Mouse (Mus musculus): ENCODE measurements around the gene Ccser1.

Ccser1 gene

DNA sequence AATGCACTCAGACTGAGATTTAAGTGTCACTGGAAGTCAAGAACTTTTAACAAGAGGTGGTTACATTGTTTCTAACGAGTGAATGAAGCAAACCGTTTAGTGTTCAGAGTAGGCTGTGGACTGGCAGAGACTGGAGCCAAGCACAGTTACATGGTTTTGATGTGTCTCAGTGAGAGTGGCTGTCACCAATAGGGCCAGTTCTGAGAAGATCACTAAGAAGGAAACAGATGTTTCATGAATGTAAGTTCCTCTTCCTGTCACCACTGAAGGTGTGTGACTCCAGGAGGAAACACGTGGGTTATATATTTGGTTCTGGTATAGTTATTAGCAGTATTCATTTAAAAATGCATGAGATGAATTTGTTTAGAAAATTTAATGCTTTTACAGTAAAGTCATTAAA lies 112.8 kb downstream of the Ccser1 start:
- no peak for ATAC-seq (ENCODE audit: insufficient number of reproducible peaks, low FRiP score, low TSS enrichment)

DNA sequence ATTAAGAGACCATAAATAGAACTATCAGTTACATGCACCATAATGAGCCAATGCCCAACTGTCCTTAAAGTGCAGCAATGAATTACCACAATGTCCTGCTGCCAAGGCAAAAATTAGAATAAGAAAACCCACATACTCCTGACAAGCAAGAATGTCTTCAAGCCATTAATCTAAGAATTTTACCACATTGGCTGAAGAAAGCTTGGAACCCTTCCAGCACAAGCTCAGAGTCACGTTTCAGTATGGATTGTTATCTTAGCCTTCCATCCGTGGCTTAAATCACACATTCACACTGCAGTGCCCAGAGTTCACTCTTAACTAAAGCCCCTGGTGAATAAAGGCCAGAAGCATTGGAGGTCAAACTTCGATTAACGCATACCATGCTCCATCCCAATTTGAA lies 115.4 kb downstream of the Ccser1 start:
- no peak for ATAC-seq (ENCODE audit: insufficient number of reproducible peaks, low FRiP score, low TSS enrichment)

DNA sequence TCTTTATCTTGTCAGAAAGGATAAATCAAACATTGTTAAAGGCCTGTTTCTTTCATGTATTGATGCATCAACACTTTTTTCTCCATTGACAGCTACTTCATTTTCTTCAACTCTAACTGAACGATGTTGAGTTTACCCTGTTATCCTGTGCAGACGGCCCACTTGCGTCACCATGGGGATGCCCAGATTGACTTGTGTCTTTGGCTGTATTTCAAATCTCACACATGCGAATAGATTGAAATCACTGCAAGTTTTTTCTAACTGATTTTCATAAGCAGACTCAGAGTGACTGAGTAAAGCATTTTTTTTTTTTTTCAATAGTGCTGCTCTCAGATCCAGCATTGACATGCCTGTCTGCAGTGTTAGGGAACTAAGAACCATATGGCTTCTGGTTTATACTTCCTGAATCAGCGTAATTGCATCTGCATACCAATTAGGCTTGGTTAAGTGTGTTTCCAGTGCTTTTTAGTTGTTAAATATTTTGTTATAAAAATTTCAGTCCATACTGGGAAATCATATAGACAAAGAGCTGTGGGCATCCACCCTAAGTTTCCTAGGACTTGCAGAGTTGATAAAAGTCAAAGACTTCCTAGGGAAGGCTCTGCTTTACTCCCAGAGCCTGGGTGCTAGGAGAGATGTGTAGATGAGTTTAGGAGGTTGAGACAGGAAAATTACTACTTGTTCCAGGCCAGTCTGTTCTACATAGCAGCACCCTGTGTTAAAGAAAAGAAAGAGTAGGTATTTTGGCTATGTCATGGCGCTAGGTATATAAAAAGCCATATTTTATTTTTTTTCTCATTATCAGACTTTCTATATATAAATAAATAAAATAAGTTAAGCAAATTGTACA lies 116.3 kb downstream of the Ccser1 start:
- ATAC-seq (ENCODE audit: insufficient number of reproducible peaks, low FRiP score, low TSS enrichment) = 0 out of 2 replicates have a peak, but pooled peaks have one; percentile 27

DNA sequence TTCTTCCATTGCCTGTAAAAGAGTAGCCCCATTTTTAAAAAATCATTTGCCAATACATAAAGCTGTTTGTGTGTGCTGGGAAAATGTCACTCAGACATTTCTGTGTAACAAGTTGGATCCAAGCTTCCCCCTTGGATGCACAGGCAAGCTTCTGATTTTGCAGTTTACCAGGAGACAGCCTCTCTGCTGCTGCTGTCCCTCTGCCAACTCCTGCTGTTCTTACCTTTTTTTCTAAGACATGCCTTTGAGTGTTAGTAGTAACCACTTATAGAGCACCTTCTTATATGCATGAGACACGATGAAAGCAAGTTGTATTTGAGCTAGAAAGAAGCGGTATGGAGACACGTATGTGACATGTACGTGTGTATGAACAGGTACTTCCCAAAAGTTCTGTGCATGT lies 120.3 kb downstream of the Ccser1 start:
- ATAC-seq (ENCODE audit: insufficient number of reproducible peaks, low FRiP score, low TSS enrichment) = no peak

DNA sequence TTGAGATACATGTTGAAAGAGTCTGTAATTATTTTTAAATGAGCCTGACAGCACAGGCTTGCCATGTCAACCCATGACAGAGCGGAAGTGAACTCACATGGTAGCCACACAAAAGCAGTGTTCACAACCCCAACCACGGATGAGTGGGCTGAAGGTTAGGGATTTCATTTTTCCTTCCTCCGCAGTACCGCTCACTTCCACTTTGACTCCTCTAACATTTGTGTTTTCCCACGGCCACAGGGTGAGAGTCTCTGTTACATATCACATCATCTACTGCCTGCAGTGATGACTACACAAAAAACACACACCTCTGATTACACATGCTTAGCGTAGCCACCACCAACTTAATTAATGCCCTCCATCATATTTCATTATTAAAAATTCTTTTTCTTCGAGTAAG lies 120.9 kb downstream of the Ccser1 start:
- no peak for ATAC-seq (ENCODE audit: insufficient number of reproducible peaks, low FRiP score, low TSS enrichment)

DNA sequence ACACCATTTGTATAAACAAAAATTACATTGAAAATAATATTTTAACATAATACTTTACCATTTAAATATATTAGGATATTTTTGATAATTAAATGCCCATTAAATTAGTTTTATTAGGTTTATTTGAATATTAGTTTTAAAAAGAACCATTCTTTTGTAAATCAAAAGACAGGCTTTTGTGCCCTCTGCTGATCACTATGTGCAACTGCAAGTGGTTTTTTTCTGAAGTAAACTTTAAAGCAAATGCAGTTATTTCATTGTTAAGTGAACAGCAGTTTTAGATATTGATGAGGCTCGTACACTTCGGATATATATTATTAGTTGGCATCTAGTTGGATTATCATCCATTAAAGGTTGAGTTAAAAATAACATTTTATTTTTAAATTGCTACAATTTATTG lies 121.5 kb downstream of the Ccser1 start:
- no peak for ATAC-seq (ENCODE audit: insufficient number of reproducible peaks, low FRiP score, low TSS enrichment)

DNA sequence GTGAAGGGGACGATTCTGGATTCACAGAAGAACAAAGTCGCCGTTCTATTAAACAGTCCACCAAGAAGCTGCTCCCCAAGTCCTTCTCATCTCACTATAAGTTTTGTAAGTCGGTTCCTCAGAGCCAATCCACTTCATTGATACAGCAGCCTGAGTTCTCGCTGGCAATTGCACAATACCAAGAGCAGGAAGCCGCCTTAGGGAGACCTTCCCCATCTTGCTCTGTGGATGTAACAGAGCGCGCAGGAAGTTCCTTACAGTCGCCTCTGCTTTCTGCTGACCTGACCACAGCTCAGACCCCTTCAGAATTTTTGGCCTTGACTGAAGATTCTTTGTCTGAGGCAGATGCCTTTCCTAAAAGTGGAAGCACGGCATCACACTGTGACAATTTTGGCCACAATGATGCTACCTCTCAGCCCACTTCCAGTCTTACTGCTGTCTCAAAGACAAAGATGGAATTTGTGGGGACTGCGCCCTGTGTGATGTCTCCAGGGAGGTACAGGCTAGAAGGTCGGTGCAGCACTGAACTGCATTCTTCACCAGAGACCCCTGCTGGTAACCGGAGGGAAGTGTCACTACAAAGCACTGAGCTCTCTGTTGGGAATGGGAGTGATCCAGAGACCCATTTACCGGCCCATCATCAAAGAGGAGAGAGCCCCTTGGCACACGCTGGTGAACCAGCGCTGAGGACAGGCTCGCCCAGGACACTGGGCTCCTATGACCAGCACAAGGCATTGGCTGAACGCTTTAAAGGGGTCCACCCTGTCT lies 131.4 kb downstream of the Ccser1 start:
- ATAC-seq (ENCODE audit: insufficient number of reproducible peaks, low FRiP score, low TSS enrichment) = no peak

DNA sequence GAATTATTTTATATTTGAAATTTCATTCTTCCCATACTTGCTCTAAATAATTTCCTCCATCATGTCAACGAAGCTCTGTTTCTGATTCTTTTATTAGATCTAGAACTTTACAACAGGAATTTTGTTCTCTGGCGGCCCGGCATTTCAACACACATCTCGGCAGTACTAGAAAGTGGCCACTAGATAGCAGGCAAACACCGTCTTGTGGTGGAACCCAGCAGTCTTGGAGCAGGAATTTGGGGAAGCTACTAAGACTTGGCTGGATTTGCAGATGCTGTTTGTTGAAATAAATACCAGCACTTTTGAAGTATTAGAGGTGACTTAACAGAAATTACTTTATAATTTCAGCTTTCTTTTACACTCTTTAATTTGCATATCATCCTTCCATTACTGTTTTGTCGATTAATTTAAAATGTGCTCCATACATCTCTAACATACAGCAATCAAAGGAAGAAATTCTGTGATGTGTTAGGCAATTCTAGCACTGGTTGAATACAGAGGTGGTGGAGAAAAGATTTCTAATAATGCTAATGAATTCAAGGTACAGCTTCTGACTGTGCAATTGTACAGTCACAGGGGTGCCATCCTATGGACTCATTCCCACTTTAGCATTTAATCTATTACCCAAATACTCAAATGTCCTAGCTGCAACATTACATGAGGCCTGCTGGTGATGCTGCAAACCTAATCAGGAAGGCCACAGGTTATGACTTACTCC lies 135.9 kb downstream of the Ccser1 start:
- peak; percentile 85 for ATAC-seq (ENCODE audit: insufficient number of reproducible peaks, low FRiP score, low TSS enrichment)

DNA sequence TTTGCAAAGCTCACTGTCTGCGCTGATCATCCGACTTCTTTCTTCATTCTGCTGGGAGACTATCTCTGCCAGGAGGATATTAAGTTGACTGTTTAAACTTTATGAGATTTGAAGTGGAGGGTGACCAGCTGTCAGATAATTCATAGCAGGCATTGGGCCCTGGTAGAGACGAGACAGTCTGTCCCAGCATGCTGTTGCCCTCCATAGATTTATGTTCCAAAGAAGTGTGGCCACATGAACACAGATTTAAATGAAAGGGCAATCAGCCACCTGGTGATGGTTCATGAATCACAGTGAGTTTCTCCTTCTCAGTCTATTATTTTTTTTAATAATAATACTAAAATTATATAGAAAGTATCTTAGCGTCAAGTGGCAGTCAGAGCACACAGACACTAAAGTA lies 140.7 kb downstream of the Ccser1 start:
- no peak for ATAC-seq (ENCODE audit: insufficient number of reproducible peaks, low FRiP score, low TSS enrichment)

DNA sequence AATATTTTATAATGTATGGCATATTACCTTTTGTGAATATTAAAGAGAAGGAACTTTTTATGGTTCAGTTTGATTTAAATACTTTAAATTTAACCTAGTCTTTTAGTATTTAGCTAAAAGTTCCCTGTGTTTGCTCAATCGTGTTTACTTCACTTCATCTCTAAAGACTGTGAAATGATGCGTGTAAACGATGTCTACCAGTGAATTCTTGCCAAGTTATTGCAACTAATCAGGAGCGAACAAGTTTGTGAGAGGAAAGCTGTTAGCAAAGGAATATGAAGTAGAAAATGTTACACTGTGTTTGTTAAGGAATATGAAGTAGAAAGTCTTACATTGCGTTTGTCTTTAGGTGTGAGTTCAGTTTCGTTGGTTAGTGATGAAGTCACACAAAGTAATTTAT lies 142.2 kb downstream of the Ccser1 start:
- ATAC-seq (ENCODE audit: insufficient number of reproducible peaks, low FRiP score, low TSS enrichment) = no peak

DNA sequence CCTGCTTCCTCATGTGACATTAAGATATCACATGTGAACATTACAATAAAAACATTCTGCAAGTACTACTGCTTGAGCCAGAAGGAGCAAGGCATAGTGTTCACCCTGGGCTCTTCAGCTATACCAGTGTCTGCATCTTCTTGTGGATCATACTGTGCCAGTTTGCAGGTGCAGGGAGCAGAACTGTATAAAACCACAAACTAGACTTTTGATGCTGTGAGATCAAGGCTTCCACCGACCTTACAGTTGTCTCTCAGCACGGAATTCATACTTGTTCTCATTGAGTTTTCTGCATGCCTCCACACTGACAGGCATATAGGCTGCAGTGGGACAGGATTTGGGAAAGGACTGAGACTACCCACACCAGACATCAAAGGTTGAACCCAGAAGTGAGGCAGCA lies 146.0 kb downstream of the Ccser1 start:
- no peak for ATAC-seq (ENCODE audit: insufficient number of reproducible peaks, low FRiP score, low TSS enrichment)

DNA sequence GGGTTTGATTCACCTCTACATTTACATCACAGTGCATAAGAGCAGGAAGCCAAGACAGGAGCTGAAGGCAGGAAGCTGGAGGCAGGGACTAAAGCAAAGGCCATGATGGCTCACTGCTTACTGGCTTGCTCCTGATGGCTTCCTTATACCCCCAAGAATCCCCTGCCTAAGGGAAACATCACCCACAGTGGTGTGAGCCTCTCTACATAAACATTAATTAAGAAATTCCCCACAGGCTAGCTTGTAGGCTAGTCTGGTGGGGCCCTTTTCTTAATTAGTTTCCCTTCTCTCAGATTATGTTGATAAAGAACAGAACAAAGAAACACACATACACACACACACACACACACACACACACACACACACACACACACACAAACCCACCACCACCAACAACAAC lies 148.9 kb downstream of the Ccser1 start:
- no peak for ATAC-seq (ENCODE audit: insufficient number of reproducible peaks, low FRiP score, low TSS enrichment)

DNA sequence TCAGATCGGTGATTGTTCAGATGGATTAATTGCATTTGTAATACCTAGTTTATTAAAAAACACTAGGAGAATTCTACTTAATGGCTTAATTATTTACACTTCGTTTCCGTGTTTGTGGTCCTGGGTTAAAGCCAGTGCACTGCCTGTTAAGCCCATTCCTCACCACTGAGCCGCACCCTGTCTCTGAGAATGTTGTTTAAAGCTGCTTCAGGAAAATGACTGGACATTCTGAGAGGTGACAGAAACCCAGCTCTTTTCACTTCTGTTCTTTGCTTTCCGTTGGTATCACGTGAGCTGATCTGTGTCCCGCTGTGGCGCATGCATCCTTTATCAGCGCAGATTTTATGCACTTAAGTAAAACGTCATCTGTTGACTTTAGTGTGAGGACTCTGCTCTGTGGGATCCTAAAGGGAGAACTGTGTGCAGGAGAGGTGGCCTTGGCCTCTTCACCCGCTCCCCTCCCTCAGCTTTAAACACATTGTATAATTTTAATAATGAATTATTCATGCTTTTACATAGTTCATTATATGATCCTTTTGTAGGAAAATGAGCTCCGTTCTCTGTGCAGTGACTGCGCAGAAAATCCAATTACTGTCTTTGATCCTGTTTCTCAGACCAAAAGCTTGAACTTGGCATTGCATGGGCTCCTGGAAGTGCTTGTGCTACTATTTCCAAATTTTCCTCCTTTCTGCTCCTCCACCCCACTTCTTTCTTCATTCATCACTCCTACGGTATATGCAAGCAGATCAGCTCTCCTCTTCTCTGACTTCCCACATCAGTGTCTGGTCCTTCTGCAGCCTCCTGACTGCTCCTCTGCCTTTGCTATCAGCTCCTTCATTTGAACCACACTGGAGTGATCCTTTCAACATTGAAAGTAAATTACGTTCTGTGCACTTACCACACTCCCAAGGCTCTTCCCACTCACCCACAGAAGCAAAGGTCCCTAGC lies 149.7 kb downstream of the Ccser1 start:
- no peak for ATAC-seq (ENCODE audit: insufficient number of reproducible peaks, low FRiP score, low TSS enrichment)

DNA sequence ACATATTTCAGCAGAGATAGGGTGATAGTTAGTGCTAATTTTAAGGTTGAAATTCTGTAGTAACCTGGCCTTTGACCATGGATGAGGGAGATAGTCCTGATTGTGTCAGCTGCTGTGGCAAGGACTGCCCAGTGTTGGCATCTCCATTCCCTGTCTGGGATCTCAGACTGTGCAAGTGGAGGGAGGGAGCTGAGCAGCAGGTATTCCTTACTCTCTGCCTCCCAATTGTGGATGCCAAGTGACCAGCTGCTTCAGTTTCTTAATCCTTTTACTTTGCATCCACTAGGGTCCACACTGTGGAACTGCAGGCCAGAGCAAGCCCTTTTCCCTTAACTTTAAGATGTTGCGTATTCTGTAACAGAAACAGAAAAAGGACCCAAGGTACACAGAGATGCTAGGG lies 154.3 kb downstream of the Ccser1 start:
- no peak for ATAC-seq (ENCODE audit: insufficient number of reproducible peaks, low FRiP score, low TSS enrichment)

DNA sequence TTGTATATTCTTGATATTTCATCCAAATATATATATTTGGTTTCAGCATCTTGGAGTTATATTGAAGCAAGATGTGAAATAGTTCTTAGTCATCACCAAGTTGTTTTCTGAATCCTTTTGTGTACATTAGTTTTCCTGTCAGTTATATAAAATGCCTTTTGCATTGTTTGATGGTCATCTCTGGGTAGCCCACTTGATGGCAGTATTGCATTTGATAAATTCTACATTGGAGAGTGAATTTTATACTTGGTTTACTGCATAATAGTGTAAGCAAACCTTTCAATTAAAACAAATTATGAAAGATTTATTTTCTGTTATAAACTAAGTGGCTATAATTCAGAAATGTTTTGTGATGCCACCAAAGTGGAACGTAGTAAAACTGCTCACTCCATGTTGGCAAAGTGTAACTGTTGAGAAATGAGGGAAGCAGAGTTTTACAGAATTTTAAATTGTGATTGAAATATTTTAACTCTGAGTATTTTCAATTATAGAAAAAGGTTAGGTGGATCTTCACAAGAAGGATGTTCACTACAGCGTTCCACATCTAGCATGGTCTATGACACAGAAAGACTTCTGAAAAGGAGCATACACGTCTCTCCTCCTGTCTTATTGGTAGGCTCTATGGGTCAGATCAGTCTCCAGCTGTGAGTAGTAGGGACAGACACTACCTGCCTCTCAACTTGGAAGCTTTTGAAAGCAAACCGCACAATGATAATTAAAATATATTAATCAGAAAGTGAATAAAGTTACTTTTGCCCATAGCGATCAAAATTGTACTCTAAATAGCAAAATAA lies 167.1 kb downstream of the Ccser1 start:
- no peak for ATAC-seq (ENCODE audit: insufficient number of reproducible peaks, low FRiP score, low TSS enrichment)

DNA sequence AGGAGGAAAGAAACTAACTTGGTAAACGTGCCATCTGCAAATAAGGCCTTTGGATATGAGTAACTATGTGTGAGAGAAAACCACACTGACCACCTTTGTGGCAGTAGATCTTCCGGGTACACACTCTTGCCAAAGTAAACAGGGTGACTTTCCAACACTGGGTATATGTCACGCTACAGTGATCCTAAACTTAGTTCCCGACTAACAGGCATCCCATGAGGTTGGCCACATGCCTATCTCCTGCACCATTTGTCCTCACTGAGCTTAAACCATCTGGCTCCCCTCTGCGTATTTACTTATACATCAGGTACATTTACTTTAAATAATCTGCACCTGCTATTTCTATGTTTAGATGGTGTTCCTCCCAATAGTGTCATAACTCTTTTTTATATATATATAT lies 183.6 kb downstream of the Ccser1 start:
- peak; percentile 74 for ATAC-seq (ENCODE audit: insufficient number of reproducible peaks, low FRiP score, low TSS enrichment)

DNA sequence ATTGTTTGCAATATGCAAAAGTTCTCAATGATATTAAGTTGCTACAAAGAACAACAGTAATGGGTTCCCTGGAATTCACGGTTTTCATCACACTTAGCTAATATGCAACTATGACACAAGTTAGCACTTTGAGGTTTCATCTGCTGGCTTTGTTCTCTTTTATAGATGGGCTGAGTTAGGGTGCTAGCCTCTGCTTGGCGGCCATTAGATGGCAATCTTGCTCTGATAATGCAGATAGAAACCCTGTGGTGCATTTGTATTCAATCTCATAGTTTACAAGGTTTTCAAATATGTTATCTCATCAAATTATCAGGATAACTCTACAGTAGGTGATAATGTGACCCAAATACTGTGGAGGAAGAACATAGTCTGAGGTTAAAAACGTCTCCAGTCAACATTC lies 202.4 kb downstream of the Ccser1 start:
- peak; percentile 79 for ATAC-seq (ENCODE audit: insufficient number of reproducible peaks, low FRiP score, low TSS enrichment)

DNA sequence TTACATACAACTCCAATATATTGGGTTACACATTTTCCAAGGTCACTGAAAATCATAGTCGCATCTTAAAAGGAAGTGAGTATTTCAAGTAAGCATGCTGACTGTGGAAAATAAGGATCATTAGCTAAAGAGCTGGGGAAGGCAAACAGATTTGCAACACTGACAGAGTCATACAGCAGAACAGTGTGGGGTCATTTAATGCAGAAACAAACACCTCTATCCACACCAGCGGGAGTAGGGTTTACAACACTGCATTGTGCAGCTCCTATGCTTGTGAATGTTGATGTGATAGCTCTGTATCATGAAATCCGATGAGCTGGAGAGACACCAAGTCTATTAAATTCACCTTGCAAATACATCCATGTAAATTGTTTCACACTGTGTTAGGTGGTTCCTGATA lies 202.9 kb downstream of the Ccser1 start:
- ATAC-seq (ENCODE audit: insufficient number of reproducible peaks, low FRiP score, low TSS enrichment) = no peak

DNA sequence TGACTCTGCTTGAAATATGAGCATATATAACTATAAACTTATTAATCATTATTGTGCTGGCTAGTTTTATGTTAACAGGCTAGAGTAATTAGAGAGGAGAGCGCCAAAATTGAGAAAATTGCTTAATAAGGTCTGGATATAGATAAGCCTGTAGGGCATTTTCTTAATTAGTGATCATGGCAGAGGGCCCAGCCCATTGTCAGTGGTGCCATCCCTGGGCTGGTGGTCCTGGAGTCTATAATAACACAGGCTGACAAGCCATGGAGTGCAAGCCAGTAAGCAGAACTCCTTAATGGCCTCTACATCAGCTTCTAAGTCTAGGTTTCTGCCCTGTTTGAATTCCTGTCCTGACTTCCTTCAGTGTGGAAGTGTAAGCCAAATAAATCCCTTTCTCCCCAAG lies 206.9 kb downstream of the Ccser1 start:
- no peak for ATAC-seq (ENCODE audit: insufficient number of reproducible peaks, low FRiP score, low TSS enrichment)
